Mouse (Mus musculus) thymus, adult 2 months (tissue): ENCODE measurements at regions not wholly inside any gene's neighbourhood (a gene's known extent, or its start where the extent isn't known, plus 50 kb on each side); places are given as distances from the start of the nearest gene placed in this dataset.

Experiments used
- CTCF ChIP-seq: fragments of 200-500 bp; IDR thresholded peaks from 2 replicates; pipeline ENCODE4 v1.5.1; 2012; ENCODE audit warnings: mild to moderate bottlenecking, control low read depth, low read length, moderate library complexity, borderline replicate concordance; ENCODE audit not compliant: control insufficient read depth, poor library complexity, insufficient read depth; ENCODE audit errors: extremely low read depth
- POLR2A ChIP-seq: fragments of 200-500 bp; IDR thresholded peaks from 2 replicates; pipeline ENCODE4 v1.6.1; 2012; ENCODE audit warnings: mild to moderate bottlenecking, low read length, control low read depth, moderate library complexity; ENCODE audit not compliant: control insufficient read depth, poor library complexity, insufficient read depth; ENCODE audit errors: extremely low read depth

- TF ChIP-seq CTCF (no peak), POLR2A (no peak)
Measured at GRCm38 (mm10) chr4:101365299-101365698, 53.8 kb upstream of the Ak4 start.
